Mouse (Mus musculus) kidney, postnatal 0 days (tissue): ENCODE measurements around the gene Srp68. TPM values are rescaled to one million over a fixed set of nuclear protein-coding genes. Genes with fewer than 3 reads are reported as not detected.
A peak's percentile ranks its signal among the peaks of the same experiment; 100 is the strongest.

Source experiments
- ATAC-seq: fragments of 200-750 bp; cut with Nextera tagmentation; replicated peaks from 2 replicates; pipeline ENCODE4 v1.8.0; 2017; ENCODE audit warnings: low read depth, moderate number of reproducible peaks, moderate TSS enrichment, moderate library complexity; ENCODE audit not compliant: low FRiP score
- DNase-seq: peaks from one replicate; pipeline ENCODE4 v3.0.0-alpha.2; 2016; ENCODE audit warnings: low spot score
- H3K27ac ChIP-seq: fragments of 300-500 bp; sonication (generic); 2 replicates; pipeline ENCODE4 v1.5.1; 2014; ENCODE audit warnings: mild to moderate bottlenecking
- H3K27me3 ChIP-seq: fragments of 300-500 bp; sonication (generic); 2 replicates; pipeline ENCODE4 v1.6.1; 2014; ENCODE audit warnings: low read length, mixed read lengths; ENCODE audit not compliant: insufficient read depth
- H3K36me3 ChIP-seq: fragments of 300-500 bp; sonication (generic); 2 replicates; pipeline ENCODE4 v1.6.1; 2014; ENCODE audit warnings: low read length, mixed read lengths; ENCODE audit not compliant: insufficient read depth
- H3K4me1 ChIP-seq: fragments of 300-500 bp; sonication (generic); replicated peaks from 2 replicates; pipeline ENCODE4 v1.6.1; 2014; ENCODE audit warnings: antibody characterized with exemption, low read length, mixed read lengths; ENCODE audit not compliant: insufficient read depth
- H3K4me2 ChIP-seq: fragments of 300-500 bp; sonication (generic); 2 replicates; pipeline ENCODE4 v1.6.1; 2014; ENCODE audit warnings: mild to moderate bottlenecking, low read length, moderate library complexity, mixed read lengths
- H3K4me3 ChIP-seq: fragments of 300-500 bp; sonication (generic); replicated peaks from 2 replicates; pipeline ENCODE4 v1.5.1; 2014; ENCODE audit warnings: low read depth, low read length
- H3K9ac ChIP-seq: fragments of 300-500 bp; sonication (generic); 2 replicates; pipeline ENCODE4 v1.6.1; 2014; ENCODE audit warnings: low read depth, low read length
- H3K9me3 ChIP-seq: fragments of 300-500 bp; sonication (generic); replicated peaks from 2 replicates; pipeline ENCODE4 v1.6.1; 2016; ENCODE audit warnings: low read length, inconsistent platforms, mixed read lengths
- CTCF ChIP-seq: IDR thresholded peaks from 2 replicates; pipeline ENCODE4 v1.5.1; 2016; ENCODE audit warnings: antibody characterized with exemption, low read depth, mild to moderate bottlenecking, moderate library complexity
- WGBS: fragments of 180-500 bp; shearing (Covaris S2); extraction: QIAGEN DNeasy Blood & Tissue Kit; methylation state at CpG from one replicate; pipeline ENCODE4 v1.1.7; 2014; 5-methylcytosine and 5-hydroxymethylcytosine counted together
- polyA plus RNA-seq: library from polyadenylated mRNA; unstranded; fragments of >200 nt; fragmentation: Nextera tagmentation; extraction: Ambion mirVana; gene quantifications from 2 replicates; pipeline ENCODE4 v1.2.1, GENCODE M21; 2015

The Srp68 gene
- polyA plus RNA-seq, 1 experiment from 2014 or later = 62.1 TPM

- Histone ChIP-seq H3K27me3 (no peaks in the 10 kb centered on the region), H3K4me3 (no peak overlapping the region), H3K9me3 (no peaks in the 10 kb centered on the region), H3K4me2 (no peak overlapping the region), H3K36me3 (peaks cover 41% of the 10 kb centered on the region), H3K9ac (no peak overlapping the region), H3K4me1 (no peaks in the 10 kb centered on the region), H3K27ac (no peak overlapping the region)
- DNase-seq (no peak), ATAC-seq (no peak)
- no peak for TF ChIP-seq CTCF
- WGBS = 88% methylated on average over 11 of the region's 11 CpGs
Measured at GRCm38 (mm10) chr11:116298221-116298620, 24.2 kb upstream of the Srp68 start.

GRCm38 (mm10) chr11:116297017-116297416, 23.0 kb upstream of the Srp68 start:
- no peaks in the 10 kb centered on the region for H3K4me1 ChIP-seq
- H3K4me2 ChIP-seq = no peak overlapping the region
- DNase-seq (no peak), ATAC-seq (no peak)
- no peak for TF ChIP-seq CTCF
- no peak overlapping the region for H3K9ac ChIP-seq
- WGBS = 73% methylated on average over 3 of the region's 3 CpGs
- peaks cover 40% of the 10 kb centered on the region for H3K36me3 ChIP-seq
- no peaks in the 10 kb centered on the region for H3K27me3 ChIP-seq
- H3K27ac ChIP-seq = no peak overlapping the region
- H3K9me3 ChIP-seq = no peaks in the 10 kb centered on the region
- no peak overlapping the region for H3K4me3 ChIP-seq

- Histone ChIP-seq H3K9ac (no peak overlapping the region), H3K9me3 (no peaks in the 10 kb centered on the region), H3K36me3 (peaks cover 40% of the 10 kb centered on the region), H3K27ac (no peak overlapping the region), H3K4me1 (no peaks in the 10 kb centered on the region), H3K4me3 (no peak overlapping the region), H3K27me3 (no peaks in the 10 kb centered on the region), H3K4me2 (no peak overlapping the region)
- WGBS = 89% methylated on average over 8 of the region's 8 CpGs
- no peak for ATAC-seq
- no peak for DNase-seq
- no peak for TF ChIP-seq CTCF
Measured at GRCm38 (mm10) chr11:116296191-116296734, 22.2 kb upstream of the Srp68 start.

GRCm38 (mm10) chr11:116294319-116294718, 20.3 kb upstream of the Srp68 start:
- Histone ChIP-seq H3K27me3 (no peaks in the 10 kb centered on the region), H3K9ac (no peak overlapping the region), H3K4me2 (no peak overlapping the region), H3K27ac (no peak overlapping the region), H3K4me1 (no peaks in the 10 kb centered on the region), H3K4me3 (no peak overlapping the region), H3K36me3 (peaks cover 44% of the 10 kb centered on the region), H3K9me3 (no peaks in the 10 kb centered on the region)
- peak; percentile 85 for TF ChIP-seq CTCF
- ATAC-seq (peak; percentile 34), DNase-seq (peak; percentile 90)
- 32% methylated on average over 5 of the region's 5 CpGs for WGBS

- no peak overlapping the region for H3K27ac ChIP-seq
- no peak overlapping the region for H3K4me3 ChIP-seq
- peaks cover 45% of the 10 kb centered on the region for H3K36me3 ChIP-seq
- 83% methylated on average over 12 of the region's 12 CpGs for WGBS
- no peaks in the 10 kb centered on the region for H3K4me1 ChIP-seq
- H3K9me3 ChIP-seq = no peaks in the 10 kb centered on the region
- no peak overlapping the region for H3K9ac ChIP-seq
- DNase-seq = no peak
- TF ChIP-seq CTCF = no peak
- no peak for ATAC-seq
- H3K4me2 ChIP-seq = no peak overlapping the region
- no peaks in the 10 kb centered on the region for H3K27me3 ChIP-seq
Measured at GRCm38 (mm10) chr11:116293538-116294137, 19.6 kb upstream of the Srp68 start.

- no peak for DNase-seq
- 89% methylated on average over 13 of the region's 13 CpGs for WGBS
- ATAC-seq = no peak
- H3K27ac ChIP-seq = no peak overlapping the region
- H3K4me2 ChIP-seq = no peak overlapping the region
- no peak overlapping the region for H3K9ac ChIP-seq
- no peak overlapping the region for H3K4me3 ChIP-seq
- H3K4me1 ChIP-seq = no peaks in the 10 kb centered on the region
- H3K36me3 ChIP-seq = peaks cover 46% of the 10 kb centered on the region
- H3K9me3 ChIP-seq = no peaks in the 10 kb centered on the region
- TF ChIP-seq CTCF = no peak
- no peaks in the 10 kb centered on the region for H3K27me3 ChIP-seq
Measured at GRCm38 (mm10) chr11:116292401-116292800, 18.4 kb upstream of the Srp68 start.

DNA sequence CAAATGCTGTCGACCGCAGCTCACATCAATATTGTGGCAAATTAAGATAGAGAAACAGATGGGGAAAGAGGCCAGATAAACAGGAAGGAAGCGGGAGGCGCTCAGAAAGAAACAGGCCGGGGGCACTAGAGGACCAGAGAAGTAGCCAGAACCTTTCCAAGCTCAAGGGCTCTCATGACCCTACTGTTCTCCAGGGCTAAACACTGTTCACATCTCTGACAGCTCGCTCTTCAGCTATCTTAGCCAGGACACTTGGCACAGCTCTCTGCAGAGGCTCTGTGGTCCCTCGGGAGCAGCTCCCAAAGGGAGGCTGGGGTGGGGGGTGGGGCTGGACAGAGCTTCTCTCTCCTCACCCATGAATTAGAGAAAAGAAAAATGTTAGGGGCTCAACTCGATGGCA, 16.5 kb upstream of the Srp68 start:
- no peaks in the 10 kb centered on the region for H3K4me1 ChIP-seq
- H3K9me3 ChIP-seq = no peaks in the 10 kb centered on the region
- H3K36me3 ChIP-seq = peaks cover 42% of the 10 kb centered on the region
- H3K27ac ChIP-seq = 0 out of 2 replicates have a peak overlapping the region, but pooled peaks have one; percentile 19
- no peak for TF ChIP-seq CTCF
- DNase-seq = no peak
- 62% methylated on average over 8 of the region's 8 CpGs for WGBS
- no peak overlapping the region for H3K9ac ChIP-seq
- no peak overlapping the region for H3K4me3 ChIP-seq
- H3K27me3 ChIP-seq = no peaks in the 10 kb centered on the region
- ATAC-seq = no peak
- no peak overlapping the region for H3K4me2 ChIP-seq
